Mouse (Mus musculus) Muller cell, postnatal 12 days (primary cell): ENCODE results near the gene Plppr2.

ENCODE experiments used
- DNase-seq: peaks from one replicate; pipeline ENCODE4 v3.0.0-alpha.2; 2015; ENCODE audit errors: inconsistent ontology term

The Plppr2 gene

GRCm38 (mm10) chr9:21936692-21937570 lies at the start of gene Plppr2:
Gene Plppr2 (plus strand): TSS chr9:21937033.
- DNase-seq: peak; percentile 99

DNA sequence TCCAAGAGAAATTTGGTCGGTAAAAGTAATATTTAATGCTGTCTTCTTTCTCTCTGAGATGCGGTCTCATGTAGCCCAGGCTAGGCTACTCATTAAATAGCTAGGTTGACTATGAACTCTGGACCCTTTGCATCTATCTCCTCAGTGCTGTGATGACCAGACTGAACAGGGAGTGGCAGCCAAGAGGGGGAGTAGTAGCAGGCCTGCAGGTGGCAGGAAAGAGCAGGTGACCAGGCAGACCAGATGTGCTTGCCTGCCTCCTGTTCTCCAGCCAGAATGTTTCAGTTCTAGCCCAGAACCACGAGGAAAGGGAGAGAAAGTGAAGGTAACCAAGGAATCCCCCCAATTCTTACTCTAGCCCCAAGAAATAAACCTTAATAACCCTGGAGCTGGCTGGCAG lies 47.6 kb upstream of the Plppr2 start:
- no peak for DNase-seq

DNA sequence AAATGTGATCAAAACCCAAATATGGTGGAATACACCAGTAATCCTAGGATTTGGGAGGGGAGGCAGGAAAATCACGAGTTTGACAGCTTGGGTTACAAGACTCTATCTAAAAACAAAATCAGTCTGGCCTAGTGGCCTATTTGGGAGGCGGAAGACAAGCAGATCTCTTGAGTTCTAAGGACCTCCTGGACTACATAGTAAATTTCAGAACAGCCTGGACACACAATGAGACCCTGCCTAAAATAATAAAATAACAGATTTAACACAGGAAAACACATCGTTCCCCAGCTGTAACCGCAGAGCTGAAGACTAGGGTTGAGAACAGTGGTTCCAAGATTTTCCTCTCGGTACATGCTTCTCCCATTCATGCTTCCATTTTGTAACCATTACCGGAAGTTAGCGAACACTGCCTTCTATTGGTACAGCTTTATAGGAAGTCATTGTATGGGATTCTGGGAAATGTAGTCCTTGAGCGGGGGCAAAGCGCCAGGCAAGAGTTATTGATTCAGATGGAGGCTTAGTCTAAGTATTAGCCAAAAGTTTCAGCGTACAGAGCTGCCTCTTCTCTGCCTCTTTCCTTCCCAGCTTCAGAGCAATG lies 35.5 kb upstream of the Plppr2 start:
- peak; percentile 70 for DNase-seq

DNA sequence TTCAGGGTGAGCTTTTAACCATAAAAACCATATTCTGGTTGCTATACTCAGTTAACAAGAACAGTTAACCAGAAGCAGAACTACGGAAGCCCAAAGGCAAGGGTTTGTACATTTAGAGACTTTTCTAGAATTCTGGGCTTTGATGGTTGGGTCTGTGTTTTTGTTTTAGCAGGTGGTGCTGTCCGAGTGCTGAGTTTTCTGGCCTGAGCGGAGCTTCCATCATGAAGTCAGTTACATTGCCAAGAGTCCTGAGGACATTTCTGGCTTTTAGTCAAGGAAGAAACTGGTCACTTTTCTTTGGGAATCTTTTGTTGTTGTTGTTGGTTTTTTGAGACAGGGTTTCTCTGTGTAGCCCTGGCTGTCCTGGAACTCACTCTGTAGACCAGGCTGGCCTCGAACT lies 32.8 kb upstream of the Plppr2 start:
- no peak for DNase-seq

DNA sequence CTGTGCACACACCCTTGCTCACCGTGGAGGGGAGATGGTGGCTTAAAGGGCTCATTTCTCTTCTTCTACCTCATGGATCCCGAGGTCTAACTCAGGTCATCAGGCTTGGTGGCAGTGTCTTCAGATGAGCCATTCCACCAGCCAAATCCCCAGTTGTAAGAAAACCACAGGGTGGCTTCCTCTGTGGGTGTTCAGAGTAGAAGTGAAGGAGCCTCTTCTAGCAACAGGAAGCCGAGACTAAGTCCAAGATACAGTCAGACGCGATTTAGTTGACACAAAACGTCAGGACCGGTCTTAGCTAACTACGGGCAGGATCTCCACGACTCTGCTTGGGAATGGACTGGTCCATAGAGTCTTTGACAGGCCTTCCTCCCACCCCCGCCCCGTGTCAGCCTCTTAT lies 28.6 kb upstream of the Plppr2 start:
- DNase-seq: no peak

- no peak for DNase-seq
These were observed 27.2 kb upstream of the Plppr2 start for GRCm38 (mm10) chr9:21909474-21910223.

GRCm38 (mm10) chr9:21916851-21917492 lies 19.9 kb upstream of the Plppr2 start:
- DNase-seq: no peak

DNA sequence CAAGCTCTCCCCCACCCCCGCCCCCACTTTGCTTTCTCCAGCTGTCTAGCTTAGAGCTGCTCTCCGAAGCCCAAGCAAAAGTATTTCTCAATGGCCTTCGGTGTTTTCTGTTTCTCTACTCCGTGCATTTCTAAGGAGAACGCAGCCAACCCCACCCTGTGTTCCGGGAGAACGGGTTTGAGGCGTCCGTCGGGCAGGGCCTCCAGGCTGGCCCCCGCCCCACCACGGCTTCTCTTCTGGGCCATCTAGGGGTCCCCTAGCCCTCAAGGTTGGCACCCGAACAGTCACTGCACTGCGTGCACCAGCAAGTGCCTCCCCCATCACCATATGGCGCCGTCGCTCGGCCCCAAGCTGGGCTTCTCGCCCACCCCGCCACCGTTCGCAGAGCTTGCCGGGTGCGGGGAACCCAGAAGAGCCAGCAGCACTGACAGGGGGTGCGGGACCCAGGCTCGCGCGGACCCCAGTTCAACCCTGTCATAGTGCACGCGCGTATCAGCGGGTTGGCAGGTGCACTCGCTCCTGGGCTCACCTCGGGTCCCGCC lies 19.3 kb upstream of the Plppr2 start:
- peak; percentile 9 for DNase-seq

DNA sequence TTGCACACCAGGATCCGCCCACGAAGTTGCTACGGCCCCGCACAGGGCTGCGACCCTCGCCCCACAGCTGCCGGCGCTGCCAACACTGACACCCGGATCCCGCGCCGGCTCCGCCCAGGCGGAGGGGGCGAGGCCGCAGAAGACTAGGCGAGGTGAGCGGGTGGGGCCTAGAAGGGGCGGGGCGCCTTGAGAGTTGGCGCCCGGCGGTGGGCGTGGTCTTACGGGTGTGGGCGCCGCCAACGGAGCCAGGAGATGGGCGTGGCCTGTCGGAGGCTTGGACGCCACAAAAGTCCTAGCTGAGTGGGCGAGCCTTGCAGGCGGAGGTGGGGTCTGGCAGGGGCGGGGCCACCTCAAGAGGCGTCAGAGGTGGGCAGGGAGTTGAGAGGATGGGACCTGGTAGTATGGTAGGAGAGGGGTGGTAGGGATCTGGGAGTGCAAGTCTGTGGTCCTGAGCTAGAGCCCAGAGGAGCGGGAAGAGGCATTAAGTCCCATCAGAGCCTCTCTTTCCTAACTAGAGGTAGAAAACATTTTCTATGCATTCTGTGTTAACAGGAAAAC lies 18.7 kb upstream of the Plppr2 start, which contains the start of gene Rab3d:
Gene Rab3d (minus strand): TSS at position 158 of the 558 bp plus-strand sequence.
- peak; percentile 98 for DNase-seq

DNA sequence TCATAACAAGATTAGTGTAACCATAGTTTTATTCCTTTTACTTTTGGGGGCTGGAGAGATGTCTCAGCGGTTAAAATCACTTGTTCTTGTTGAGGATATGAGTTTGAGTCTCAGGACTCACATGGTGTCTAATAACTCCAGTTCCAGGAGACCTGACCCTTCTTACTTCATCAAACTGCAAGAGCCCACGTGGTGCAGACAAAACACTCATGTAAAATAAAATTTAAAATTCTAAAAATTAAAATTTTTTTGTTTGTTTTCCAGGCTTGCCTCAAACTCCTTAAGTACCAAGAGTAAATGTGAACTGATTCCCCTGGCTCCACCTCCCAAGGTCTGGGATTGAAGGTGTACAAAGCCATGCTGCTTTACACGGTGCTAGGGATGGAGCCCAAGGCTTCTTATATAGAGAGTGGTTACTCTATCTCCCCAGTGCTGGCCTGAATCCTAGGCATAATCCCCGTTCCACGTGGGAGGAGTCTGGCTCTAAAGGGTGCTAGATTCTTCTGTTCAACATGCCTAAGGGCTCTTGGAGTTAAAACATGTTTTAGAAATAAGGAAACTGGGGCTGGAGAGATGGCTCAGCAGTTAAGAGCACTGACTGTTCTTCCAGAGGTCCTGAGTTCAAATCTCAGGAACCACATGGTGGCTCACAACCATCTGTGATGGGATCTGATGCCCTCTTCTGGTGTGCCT lies 18.0 kb upstream of the Plppr2 start:
- no peak for DNase-seq

DNA sequence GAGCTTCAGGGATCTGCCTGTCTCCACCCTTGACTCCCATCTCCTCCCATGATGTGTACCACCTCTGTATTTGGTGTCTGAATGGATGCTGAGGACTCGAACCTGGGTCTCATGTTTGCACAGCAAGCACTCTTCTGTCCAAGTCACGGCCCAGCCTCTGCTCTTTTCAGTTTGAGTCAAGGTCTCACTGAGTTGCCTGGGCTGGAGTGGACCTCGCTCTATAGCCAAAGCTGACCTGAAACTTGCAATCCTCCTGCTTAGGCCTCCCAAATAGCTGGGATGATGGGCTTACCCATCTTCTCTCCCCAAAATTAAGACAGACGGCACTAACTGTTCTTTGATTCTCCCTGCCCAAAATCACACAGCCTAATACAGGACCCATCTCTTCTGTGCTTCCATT lies 13.8 kb upstream of the Plppr2 start:
- DNase-seq: no peak

GRCm38 (mm10) chr9:21923490-21924098 lies 13.2 kb upstream of the Plppr2 start:
- no peak for DNase-seq

- peak; percentile 91 for DNase-seq
These were observed 12.7 kb upstream of the Plppr2 start for GRCm38 (mm10) chr9:21924099-21924493.

GRCm38 (mm10) chr9:21925034-21925433 lies 11.8 kb upstream of the Plppr2 start:
- DNase-seq: no peak

DNA sequence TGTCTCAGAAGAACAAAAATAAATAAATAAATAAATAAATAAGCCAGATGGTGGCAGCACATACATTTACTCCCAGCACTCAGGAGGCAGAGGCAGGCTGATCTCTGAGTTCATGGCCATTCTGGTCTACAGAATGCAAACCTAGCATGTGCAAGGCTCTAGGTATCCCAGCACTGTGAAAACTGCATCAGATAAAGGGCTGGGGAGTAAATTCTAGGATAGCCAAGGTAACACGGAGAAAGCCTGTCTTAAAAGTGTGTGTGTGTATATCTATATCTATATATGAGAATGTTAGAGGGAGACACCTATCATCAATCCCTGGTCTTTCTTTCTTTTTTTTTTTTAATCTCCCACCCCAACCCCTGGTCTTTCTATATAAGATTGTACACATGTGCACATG lies 11.3 kb upstream of the Plppr2 start:
- no peak for DNase-seq

GRCm38 (mm10) chr9:21926155-21926554 lies 10.7 kb upstream of the Plppr2 start:
- DNase-seq: peak; percentile 26

- DNase-seq: no peak
These were observed 10.0 kb upstream of the Plppr2 start for GRCm38 (mm10) chr9:21926784-21927183.

DNA sequence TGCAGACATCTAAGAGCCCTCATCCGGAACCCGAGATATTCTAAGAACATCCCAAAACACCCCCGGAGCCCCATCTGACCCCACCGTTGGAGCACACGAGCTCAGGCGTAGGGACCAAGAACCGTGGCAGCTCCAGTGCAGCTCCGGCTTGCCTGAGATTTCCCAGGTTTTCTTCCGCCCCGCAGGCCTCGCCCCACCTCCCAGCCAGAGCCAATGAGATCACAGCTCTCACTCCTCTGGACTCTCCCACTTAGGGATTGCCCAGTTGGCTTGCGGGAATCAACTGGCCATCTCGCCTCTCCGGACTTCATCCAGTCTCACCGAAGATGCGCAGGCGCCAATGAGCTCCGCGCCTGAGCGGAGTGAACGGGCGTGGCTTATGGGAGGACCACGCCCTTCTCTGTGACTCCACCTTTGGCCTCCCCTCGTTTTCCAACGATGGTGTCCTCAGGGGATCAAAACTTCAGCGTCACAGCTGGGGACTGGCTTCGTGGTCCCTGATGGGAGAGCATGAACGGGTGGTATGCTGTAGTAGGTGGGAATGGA lies 9.6 kb upstream of the Plppr2 start, which contains the start of the genes Ccdc159 and Tmem205:
Gene Ccdc159 (plus strand): TSS at position 264 of the 546 bp plus-strand sequence.
Gene Tmem205 (minus strand): TSS at position 349 of the 546 bp plus-strand sequence.
- DNase-seq: peak; percentile 97

GRCm38 (mm10) chr9:21929208-21929607 lies 7.6 kb upstream of the Plppr2 start:
- DNase-seq: no peak

DNA sequence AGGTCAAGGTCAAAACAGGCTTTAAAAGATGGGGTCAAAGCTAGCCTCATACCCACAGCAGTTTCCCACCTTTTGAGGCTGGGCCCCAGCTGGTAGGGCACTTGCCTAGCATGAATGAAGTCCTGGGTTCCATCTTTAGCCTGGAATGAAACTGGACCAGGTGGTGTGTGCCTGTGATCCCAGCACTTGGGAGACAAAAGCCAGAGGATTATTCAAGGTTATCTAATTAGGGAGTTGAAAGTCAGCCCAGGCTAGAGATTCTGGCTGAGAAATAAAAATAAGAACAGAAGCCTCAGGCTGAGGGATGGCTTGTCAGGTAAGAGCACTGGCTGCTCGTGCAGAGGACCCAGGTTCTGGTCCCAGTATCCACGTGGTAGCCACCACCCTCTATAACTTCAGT lies 4.8 kb upstream of the Plppr2 start:
- no peak for DNase-seq
